Mouse (Mus musculus): ENCODE data around the gene Plppr3. TPM values are rescaled to one million over a fixed set of nuclear protein-coding genes. Genes with fewer than 3 reads are reported as not detected.
"Not testable (repeated sequence)": the region's sequence is repeated elsewhere in the genome, so short reads cannot be mapped to it uniquely, and the experiment has no call there.

The Plppr3 gene
- total RNA-seq, 2 experiments from 2014 or later, result 0.09 to 0.29 TPM

GRCm38 (mm10) chr10:79908167-79909091 lies 34.0 kb upstream of the Plppr3 start, which contains the start of gene Med16:
TSS of gene Med16 (minus strand) at chr10:79908923.
- intact Hi-C loops (cut with DNase I; ENCODE audit: low total_unique reads), result no loop called here

DNA sequence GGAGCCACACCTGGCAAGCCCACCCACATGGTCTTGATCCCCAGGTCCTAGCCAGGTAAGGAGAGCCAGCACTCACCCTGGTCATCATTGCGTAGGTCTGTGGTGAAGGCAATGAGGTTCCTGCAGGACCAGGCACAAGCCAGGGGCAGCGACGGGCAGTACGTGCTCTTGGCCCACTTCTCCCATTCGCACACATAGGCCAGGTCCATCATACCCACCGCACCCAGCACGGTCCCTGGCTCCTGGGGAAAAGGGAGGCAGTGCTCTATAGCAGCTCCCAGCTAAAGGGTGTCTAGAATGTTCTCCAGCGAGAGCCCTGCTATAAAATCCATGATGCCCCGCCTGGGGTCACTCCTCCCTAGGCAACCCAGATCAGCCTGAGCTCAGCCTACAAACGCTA lies 33.0 kb upstream of the Plppr3 start:
- intact Hi-C loops (cut with DNase I; ENCODE audit: low total_unique reads), result no loop called here

More at GRCm38 (mm10) chr10:79908167-79909091, 34.0 kb upstream of the Plppr3 start, which contains the start of gene Med16:
- peak; percentile 97 for DNase-seq

GRCm38 (mm10) chr10:79906712-79907111 lies 32.3 kb upstream of the Plppr3 start:
- intact Hi-C loops (cut with DNase I; ENCODE audit: low total_unique reads), result no loop called here

More for the DNA sequence above, 33.0 kb upstream of the Plppr3 start:
- no peak for DNase-seq

GRCm38 (mm10) chr10:79900951-79901410 lies 26.5 kb upstream of the Plppr3 start:
- intact Hi-C loops (cut with DNase I; ENCODE audit: low total_unique reads), result no loop called here
- DNase-seq, result no peak

More at GRCm38 (mm10) chr10:79906712-79907111, 32.3 kb upstream of the Plppr3 start:
- no peak for DNase-seq

DNA sequence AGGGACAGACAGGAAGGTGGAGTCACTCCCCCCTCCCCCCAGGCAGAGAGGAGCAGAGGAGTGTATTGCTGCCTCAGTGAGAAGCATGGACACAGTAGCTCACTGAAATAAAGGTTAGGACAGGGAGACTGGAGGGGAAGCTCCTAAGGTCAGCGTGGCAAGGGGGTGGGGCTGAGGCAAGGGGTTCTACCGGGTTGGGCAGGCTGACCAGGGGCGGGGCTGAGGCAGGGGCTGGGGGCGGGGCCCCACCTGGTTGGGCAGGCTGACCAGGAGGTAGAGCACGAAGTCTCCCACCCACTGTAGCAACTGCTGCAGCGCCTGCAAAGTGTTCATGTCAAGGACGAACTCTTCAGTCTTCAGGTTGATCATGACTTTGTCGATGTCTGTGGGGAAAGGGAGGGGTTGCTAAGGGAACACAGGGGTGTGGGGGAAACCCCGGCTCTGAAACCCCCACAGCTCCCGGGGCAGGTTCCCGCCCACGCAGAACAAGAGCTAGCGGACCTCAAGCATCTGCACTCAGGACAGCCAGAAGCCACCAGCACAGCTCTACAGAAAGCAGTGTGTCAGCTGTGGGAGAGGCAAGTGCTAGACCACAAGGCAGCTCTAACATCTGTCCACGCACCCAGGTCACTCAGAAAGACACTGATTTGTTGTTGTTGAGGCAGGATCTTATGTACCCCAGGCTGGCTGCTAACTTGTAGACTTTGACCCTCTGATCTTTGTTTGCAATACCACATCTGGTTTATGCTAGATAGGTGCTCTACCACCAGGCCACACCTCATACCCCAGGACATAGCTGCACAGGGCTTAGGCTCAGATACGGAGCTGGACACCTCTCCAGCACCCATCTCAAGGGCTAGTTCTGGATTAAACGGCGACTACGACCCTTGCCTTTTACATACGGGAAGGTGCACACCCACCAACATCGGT lies 23.1 kb upstream of the Plppr3 start:
- DNase-seq, result no peak
- intact Hi-C loops (cut with DNase I; ENCODE audit: low total_unique reads), result no loop called here

- DNase-seq, result no peak
- intact Hi-C loops (cut with DNase I; ENCODE audit: low total_unique reads), result no loop called here
Observed at GRCm38 (mm10) chr10:79896814-79897213, 22.4 kb upstream of the Plppr3 start.

DNA sequence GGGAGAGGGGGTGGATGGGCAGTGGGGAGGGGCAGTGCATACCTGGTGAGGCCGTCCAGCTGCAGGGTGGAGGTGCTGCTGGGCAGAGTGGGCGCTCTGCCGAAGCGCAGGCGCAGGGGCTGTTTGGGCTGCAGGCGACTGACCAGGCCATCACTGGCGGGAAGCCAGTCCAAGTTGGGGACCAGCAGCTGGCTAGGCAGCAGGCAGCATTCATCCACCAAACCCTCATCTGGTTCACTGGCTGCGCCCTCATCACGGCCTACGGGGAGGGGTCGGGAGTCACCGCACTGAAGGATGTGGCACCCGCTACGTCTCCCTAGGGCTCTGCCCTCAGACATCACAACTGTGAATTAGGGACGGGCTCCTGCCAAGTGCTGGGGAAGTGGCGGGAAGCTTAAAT lies 21.9 kb upstream of the Plppr3 start:
- DNase-seq, result no peak
- intact Hi-C loops (cut with DNase I; ENCODE audit: low total_unique reads), result no loop called here

DNA sequence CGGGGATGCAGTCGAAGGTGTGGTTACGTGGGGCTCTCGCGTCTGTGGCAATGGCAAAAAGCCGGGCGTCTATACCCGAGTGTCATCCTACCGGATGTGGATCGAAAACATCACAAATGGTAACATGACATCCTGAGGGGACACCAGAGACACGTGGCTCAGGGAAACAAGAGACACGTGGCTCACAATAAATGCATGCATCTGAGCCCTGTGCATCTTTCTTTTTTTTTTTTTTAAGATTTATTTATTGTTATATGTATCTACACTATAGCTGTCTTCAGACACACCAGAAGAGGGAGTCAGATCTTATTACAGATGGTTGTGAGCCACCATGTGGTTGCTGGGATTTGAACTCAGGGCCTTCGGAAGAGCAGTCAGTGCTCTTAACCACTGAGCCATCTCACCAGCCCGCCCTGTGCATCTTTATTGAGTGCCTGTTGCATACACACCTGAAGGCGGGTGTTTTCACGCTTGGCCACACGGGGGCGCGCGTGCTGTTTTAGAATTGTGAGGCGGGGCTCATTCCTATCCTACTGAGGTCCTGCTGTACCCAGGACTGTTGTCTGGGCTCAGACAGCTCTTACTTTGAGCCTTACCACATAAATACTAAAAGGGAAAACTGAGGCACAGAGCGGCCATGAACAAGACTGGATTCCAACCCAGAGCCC lies 18.2 kb upstream of the Plppr3 start:
- intact Hi-C loops (cut with DNase I; ENCODE audit: low total_unique reads), result loop anchor here (5.0 kb wide), 1 partner anchor 65 kb away; no protein-coding TSS in a partner anchor
- peak; percentile 71 for DNase-seq

DNA sequence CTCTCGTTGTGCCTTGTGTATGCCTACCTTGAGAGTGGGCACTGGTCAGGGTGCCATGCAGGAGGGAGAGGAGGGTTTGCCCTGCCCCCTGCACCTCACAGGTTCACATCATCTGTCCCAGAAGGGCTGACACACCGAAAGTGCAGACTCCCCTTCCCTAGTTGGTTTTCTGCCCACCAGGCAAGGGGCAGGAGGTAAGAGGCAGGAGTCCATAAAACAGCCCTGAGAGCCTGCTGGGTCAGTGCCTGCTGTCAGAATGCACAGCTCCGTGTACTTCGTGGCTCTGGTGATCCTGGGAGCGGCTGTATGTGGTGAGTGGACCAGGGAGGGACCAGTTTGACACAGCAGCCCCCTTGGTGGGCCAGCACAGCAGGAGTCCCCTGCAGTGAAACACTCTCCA lies 16.2 kb upstream of the Plppr3 start, which contains the start of gene Cfd:
Gene Cfd (plus strand): TSS at position 184 of the 400 bp plus-strand sequence.
- no peak for DNase-seq
- intact Hi-C loops (cut with DNase I; ENCODE audit: low total_unique reads), result loop anchor here (5.0 kb wide), 1 partner anchor 67 kb away; no protein-coding TSS in a partner anchor

DNA sequence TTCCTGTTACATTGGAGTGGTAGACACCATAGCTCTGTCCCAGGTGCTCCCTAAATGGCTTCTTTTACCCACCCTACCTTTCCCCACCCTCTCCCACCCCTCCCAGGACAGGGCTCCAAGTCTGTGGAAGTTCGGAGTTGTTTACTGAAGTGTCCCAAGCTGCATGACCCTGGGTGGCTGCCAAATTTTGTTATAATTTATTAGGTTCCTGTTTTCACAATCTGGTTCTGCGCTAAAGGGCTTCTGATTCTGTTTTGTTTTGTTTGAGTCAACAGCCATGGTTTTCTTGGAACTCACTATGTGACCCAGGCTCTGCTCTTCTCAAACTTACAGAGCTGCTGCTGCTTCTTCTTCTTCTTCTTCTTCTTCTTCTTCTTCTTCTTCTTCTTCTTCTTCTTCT lies 15.0 kb upstream of the Plppr3 start:
- intact Hi-C loops (cut with DNase I; ENCODE audit: low total_unique reads), result no loop called here
- DNase-seq, result no peak

- intact Hi-C loops (cut with DNase I; ENCODE audit: low total_unique reads), result no loop called here
- no peak for DNase-seq
Observed at GRCm38 (mm10) chr10:79886611-79887010, 12.2 kb upstream of the Plppr3 start.

DNA sequence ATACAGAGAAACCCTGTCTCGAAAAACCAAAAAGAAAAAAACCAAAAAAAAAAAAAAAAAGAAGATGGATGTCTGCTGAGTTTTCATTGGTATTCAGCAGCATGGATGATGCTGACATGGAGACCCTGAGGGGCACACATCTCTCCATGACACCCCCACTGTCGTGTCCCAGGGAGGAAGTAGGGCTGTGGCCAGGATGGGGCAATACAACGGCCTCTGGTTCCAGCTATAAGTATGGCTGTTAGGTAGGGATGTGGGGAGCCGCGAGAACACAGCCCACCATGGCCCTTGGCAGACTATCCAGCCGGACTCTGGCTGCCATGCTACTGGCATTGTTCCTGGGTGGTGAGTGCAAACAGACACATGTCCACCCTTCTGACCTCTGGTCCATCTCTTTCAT lies 11.6 kb upstream of the Plppr3 start, which contains the start of gene Elane:
Gene Elane (plus strand): TSS at position 194 of the 400 bp plus-strand sequence.
- no peak for DNase-seq
- intact Hi-C loops (cut with DNase I; ENCODE audit: low total_unique reads), result no loop called here

GRCm38 (mm10) chr10:79884938-79885337 lies 10.5 kb upstream of the Plppr3 start:
- intact Hi-C loops (cut with DNase I; ENCODE audit: low total_unique reads), result loop anchor here (5.0 kb wide), 2 partner anchors 32 to 53 kb away; partner anchors contain the start of gene Kiss1r

DNA sequence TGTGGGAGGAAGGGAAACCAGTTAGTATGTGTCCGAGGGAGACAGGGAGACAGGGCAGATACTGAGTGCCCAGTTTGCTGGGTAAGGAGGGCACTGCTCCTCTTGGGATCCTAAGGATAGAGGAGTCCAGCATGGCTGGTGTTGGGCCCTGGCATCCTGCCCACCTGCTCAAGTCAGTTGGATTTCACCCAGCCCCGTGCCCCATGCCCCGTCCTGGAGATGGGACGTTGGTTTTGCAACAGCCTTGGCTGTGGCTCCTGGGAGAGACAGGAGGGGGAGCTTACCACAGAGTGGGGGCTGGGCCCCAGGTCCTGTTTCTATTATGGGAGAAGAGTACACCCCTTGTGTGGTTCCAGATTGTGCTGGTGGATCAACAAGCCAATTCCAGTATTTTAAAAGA lies 10.0 kb upstream of the Plppr3 start:
- intact Hi-C loops (cut with DNase I; ENCODE audit: low total_unique reads), result loop anchor here (5.0 kb wide), 2 partner anchors 33 to 52 kb away; partner anchors contain the start of gene Kiss1r

More at GRCm38 (mm10) chr10:79884938-79885337, 10.5 kb upstream of the Plppr3 start:
- DNase-seq, result not testable (repeated sequence)

DNA sequence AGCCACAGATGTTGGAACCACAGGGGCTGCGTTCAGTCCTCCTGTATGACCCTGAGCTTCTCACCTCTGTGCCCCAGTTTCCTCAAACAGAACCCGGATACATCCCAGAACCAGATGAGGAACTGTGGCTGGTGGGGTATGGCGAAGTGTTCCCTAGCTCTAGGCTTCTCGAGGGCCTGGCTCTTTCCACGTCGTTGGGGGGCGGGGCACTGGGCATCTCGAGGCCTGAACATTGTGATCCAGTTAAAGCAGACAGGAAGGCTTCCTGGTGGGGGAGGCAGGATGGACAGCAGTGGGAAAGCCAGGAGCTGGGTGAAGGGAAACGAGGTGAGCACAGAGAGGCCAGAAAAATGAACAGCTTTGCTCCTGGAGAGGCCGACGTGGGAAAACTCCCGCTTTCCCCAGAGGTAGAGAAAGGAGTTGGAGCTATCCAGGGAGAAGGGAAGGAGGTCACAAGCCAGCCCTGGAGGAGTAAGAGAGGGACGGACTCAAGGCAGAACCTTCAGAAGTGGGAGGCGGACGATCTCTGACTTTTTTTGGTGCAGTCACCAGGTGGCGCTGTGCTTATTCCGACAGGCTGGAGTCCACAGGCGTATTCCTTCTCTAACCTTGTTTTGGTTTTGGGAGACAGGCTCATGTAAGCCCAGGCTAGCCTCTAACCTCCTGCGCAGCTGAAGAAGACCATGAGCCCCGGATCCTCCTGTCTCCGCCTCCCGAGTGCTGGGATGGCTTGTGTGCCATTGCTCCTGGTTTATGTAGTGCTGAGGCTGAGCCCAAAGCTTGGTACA lies 9.1 kb upstream of the Plppr3 start:
- intact Hi-C loops (cut with DNase I; ENCODE audit: low total_unique reads), result loop anchor here (5.0 kb wide), 2 partner anchors 34 to 51 kb away; partner anchors contain the start of gene Kiss1r
- peak; percentile 79 for DNase-seq

More for the DNA sequence above, 10.0 kb upstream of the Plppr3 start:
- peak; percentile 64 for DNase-seq

DNA sequence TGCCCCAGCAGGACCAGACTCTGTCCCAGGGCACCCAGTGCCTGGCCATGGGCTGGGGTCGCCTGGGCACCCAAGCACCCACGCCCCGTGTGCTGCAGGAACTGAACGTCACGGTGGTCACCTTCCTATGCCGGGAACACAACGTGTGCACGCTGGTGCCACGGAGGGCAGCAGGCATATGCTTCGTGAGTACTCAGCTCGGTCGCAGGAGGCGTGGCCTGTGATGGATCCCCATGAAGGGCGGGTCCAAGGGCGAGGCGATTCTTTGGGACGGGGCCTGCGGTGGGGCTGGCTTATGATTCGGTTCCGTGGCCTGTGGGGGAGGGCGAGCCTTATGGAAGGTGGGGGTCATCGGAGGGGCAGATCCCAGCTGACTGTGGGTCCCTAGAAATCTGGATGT lies 7.5 kb upstream of the Plppr3 start:
- no peak for DNase-seq
- intact Hi-C loops (cut with DNase I; ENCODE audit: low total_unique reads), result loop anchor here (5.0 kb wide), 2 partner anchors 35 to 50 kb away; partner anchors contain the start of gene Kiss1r

DNA sequence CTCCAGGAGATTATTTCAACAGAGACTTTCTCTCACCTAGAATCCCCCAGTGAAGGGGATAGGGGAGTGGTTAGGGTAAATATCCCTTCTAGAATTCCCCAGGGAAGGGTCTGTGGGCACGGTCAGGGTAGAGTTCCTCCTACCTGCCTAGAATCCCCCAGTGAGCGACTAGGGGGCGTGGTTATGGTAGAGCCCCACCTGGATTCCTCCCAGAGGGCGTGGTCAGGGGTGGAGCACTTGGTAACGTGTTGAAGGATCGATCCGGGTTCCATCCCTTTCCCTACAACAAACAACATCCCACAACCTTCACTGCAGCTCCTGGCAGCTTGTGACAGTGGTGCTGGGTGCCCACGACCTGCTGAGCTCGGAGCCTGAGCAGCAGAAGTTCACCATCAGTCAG lies 6.3 kb upstream of the Plppr3 start:
- no peak for DNase-seq
- intact Hi-C loops (cut with DNase I; ENCODE audit: low total_unique reads), result loop anchor here (5.0 kb wide), 2 partner anchors 37 to 48 kb away; partner anchors contain the start of gene Kiss1r

GRCm38 (mm10) chr10:79879527-79879926 lies 5.1 kb upstream of the Plppr3 start:
- no peak for DNase-seq
- intact Hi-C loops (cut with DNase I; ENCODE audit: low total_unique reads), result no loop called here

All from gastrocnemius, postnatal 14 days (tissue).